Mouse (Mus musculus): ENCODE data around the gene Cars.

The Cars gene

DNA sequence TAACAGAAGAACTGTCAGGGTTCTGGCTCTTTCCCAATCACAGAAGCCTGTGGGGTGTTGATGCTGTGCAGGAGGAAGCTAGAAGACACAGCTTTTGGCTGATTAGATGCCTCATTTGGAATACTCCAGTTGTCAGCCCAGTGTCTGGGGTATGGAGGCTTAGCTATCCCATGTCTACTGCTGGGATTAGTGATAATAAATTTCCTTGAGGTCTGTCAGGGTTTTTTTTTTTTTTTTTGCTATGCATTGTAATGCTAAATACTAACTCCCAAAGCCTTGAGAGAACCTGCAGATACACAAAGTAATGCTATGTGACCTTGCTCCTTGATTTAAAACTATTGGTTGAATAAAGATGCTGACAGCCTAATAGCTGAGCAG, 88.6 kb downstream of the Cars start:
- in situ Hi-C loops (cut with MboI), result no loop called here

DNA sequence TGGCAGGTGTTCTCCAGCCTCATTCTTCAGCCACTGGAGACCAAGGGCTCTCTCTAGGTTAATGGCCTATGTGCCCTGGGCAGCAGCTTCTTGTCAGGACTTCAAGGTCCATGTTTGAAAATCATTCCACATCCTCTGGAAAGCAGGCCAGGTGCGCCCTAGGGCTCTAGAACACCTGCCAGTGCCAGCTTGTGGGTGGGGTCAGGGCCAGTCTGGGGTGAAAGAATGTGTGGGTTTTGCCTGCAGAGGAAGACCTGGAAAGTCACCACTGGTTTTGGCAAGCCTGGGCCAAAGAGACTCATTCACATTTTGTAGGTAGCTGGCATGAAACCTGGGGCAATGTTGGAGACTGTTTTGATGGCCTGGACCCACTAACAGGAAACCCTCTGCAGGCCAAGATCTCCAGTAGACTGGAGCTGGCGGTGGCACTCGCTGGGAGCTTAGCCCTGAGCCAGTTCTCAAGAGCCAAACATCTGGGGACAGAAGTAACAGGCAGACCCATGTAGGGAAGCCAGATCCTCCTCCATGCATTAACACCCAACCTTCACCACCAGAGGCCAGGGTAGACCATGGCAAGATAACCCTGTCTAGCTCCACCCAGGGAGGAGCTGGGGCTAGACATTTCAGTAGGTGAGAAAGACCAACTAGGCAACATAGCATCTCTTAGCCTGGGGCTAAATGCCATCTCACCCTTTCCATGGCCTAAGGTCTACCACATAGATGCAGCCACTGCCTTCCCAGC, 89.1 kb downstream of the Cars start:
- in situ Hi-C loops (cut with MboI), result no loop called here

DNA sequence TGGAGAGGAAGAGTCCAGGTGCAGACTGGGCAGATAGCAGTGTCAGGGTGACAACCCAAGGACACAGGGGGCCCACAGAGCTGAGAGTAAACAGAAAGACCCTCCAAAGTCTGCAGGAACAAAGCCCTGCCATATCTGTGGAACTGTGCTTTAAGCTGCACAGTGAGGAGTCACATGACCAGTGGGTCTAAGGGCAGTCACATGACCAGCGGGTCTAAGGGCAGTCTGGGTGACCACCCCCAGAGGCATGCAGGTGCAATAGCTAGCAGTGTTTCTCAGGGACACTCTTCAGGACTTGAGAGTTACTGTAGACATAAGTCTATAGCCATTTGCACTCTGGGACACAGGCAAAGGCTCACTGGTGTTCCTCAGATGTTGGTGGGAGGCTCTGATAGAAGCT, 90.3 kb downstream of the Cars start:
- in situ Hi-C loops (cut with MboI), result no loop called here

All from mature B cell (primary cell).